Mouse (Mus musculus) layer of hippocampus, postnatal 14 days (tissue): ENCODE results near the gene Ctdspl. TPM values are rescaled to one million over a fixed set of nuclear protein-coding genes. Genes with fewer than 3 reads are reported as not detected.
A peak's percentile ranks its signal among the peaks of the same experiment; 100 is the strongest.

Source experiments
- DNase-seq, 2 experiments: peaks; one replicate each; pipeline ENCODE4 v3.0.0; 2021 to 2022; ENCODE audit warnings: low spot score in 2 of 2, mixed read lengths in 1 of 2
- total RNA-seq, 2 experiments: library from RNA; stranded (reverse); gene quantifications; 2 replicates each; pipeline ENCODE4 v1.2.3; 2021

Ctdspl gene
- total RNA-seq, 2 experiments from 2014 or later: 19.7 to 20.4 TPM

DNA sequence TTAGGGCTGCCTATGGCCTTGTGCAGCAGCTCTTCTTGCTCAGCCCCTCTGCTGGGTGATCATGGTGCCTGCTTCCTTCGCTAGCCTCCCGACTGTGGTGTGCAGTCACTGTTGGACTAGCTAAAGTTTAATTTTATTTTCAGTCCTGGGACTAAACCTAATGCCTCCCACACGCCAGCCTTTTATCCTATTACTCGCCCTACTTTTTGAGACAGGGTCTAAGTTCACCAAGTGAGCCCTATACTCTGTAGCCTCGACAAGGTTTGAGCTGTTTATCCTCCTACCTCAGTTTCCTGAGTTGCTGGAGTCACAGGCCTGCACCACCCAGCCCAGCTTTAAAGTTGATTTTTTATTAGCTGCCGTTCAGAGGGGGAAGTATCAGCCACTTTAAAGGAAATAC lies 99.0 kb downstream of the Ctdspl start:
- no peak for DNase-seq

DNA sequence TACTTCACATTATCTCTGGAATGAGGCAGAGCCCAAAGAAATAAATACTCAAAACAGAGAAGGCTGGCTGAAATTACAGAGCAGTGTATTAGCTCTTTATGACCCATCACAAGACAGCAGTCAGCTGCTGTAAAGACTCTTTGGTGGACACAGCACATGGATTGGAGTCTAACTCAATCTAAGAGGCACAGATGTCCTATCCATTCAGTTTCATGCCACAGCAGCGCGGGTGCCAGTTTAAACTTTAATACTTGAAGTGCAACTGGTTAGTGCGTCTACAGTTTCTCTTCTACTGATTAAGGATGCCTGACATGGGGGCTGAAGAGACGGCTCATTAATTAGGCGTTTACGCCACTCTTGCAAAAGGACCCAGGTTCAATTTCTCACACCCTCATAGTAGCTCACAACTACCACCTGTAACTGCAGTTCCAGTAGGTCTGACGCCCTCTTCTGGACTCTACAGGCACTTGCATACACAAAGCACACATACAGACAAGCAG lies 99.6 kb downstream of the Ctdspl start:
- DNase-seq: no peak

DNA sequence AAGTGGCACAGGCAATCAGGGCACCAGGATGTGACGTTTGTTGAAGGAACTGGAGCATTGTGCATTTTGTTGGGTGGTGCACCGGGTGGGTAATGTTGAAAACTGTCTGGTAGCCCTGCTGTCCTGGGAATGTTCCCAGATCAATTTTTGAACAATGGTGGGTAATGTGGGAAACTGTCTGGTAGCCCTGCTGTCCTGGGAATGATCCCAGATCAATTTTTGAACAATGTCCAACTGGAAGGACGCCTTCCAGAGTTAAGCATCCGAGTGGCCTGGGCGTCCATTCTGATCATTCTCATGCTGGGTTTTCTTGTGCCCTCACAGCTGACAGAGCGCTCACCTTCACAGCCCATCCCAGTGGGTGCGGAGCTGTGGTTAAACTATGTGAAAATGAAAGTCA lies 101.1 kb downstream of the Ctdspl start:
- DNase-seq: peak; percentile 68 to 74

DNA sequence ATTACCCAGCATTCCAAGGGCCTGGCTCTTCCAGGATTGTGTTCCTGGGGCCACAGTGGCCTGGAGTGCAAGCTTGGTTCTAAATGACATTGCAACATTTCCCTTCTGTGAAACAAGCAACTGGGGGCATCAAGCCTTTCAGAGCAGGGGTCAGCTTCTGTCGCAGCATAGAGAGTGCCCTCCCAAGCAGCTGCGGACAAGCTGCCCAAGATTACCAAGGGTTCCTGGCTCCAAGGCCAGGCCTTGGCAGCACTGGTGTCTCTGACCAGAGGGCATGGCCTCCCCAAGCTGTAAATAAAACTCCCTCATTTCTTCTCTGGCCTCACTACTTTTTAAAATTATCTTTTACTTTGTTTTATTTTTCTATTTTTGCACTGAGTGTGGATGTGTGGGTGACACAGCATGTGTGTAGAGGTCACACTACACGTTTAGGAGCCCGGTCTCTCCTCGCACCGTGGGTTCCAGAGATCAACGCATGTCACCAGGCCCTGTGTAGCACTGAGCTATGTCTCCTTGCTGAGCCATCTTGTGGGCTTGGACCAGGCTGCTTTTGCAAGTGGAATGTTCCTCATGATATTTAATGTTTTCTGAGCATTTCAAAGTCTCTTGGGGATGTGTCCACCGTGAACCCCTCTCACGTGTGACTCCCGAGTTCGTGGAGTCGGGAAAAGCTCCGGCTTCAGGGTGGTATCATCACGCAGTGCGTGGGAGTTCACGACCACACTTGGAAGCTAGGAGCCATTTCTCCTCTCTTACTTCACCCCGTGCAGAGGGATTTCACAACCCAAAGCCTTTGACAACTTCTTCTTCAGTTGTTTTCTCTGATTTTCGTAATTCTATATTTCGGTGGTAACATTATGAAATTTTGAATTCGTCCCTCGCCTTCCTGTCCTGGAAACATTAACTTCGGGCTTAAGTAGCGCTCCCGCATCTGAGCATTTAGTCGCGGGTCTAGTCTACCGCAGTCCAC lies 102.3 kb downstream of the Ctdspl start:
- no peak for DNase-seq

DNA sequence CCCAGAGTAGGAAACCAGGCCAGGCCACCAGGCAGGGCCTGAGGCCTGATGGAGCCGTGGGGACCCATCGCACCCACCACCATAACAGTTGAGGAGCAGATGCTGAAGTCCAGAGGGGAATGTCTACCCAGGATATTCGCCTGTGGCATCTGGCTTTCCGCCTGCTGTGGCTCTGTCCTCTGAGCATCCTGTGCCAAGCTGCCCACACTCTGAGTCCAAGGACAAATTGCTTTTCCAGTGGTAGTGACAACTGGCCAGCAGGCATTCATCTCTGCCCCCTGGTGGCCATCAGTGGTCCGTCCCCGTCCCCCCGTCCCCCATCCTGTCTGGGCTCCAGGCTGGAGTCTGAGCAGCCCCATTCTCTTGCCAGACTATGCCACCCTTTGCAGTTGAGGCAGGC lies 103.3 kb downstream of the Ctdspl start:
- peak; percentile 66 to 70 for DNase-seq

DNA sequence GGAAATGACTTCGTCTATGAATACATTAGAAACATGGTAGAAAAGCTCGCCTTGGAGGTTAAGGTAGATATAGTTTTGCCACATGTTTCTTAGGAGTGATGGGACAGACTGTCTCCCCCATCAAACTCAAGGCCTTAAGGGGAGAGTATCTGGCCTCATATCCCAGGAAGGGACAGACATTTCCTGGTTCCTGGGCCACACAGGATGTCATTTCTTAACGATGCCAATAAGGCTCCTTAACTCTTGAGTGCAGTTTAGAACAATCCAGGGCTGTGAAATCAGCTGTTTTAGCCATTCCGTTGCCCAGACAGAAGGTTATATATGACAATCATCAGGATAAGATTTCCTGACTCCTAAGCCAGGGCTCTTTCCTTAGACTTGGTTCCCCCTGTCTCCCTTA lies 104.8 kb downstream of the Ctdspl start:
- no peak for DNase-seq

DNA sequence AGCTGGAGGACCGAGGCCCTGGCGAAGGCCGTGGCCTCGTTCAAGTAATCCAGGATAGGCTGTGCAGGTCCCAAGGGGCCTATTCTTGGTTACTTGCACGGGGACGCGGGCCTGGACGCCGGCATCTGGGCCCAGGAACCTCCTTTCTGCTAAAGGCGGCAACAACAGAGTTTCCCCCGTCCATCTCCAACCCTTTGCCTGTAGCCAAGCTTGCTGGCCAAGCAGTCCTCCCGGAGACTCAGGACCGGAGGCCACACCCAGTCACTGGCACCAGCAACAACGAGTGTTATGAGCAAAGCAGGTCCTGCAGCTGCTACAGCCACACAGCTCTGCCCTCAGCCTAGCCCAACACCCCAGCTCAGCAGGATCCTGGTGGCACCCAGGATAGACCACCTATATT lies 105.5 kb downstream of the Ctdspl start:
- DNase-seq: no peak

DNA sequence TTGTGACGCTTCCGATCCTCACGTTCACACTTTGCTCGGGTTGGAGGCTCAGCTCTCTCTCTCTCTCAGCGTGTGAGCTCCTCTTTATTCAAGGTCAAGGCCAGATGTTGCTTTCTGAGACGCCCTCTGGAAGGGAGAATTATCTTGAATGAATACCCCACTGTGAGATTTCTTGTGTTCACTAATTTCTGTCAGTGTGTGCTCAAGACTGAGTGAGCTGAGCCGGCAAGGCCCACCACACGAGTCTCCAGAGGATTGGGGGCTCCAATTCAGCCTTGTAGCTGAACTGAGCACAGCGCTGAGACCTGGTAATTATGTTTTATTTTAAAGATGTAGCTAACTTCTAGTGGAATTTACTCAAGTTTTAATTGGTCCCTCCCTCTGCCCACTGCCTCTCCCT lies 106.3 kb downstream of the Ctdspl start:
- no peak for DNase-seq

DNA sequence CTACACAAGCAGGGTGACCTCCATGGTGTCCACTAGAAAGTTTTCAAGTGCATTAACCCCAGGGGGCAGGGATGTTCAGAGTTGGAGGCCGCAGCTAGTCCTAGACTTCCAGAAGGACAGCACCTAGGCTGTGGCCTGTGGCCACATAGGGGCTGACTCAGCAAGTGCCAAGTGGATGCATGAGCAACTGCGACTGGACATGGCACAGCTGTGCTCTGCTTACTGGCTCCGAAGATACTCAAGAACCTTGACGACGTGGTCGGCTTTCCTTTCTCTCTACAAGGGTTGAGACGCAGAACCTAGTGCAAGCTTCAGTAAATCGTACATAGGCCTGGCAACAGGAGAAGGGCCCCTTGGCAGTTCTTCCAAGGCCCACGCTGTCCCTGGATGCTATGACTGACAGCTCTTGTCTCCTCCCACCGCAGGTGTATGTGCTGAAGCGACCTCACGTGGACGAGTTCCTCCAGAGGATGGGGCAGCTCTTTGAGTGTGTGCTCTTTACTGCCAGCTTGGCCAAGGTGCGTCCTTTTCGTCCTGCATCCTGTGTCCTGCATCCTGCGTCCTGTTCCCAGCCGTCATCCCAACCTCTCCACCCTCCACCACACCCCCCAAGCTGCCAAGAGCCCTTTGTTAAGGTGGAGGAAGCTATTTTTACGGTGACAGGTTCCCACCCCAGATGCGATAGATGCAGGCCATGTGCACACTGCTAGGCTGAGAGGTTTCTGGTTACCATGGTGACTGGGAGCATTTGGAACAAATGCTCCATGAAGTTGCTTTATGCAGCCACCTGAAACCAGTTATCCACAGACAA lies 107.1 kb downstream of the Ctdspl start:
- DNase-seq: peak in 1 of 2 experiments; percentile 59

DNA sequence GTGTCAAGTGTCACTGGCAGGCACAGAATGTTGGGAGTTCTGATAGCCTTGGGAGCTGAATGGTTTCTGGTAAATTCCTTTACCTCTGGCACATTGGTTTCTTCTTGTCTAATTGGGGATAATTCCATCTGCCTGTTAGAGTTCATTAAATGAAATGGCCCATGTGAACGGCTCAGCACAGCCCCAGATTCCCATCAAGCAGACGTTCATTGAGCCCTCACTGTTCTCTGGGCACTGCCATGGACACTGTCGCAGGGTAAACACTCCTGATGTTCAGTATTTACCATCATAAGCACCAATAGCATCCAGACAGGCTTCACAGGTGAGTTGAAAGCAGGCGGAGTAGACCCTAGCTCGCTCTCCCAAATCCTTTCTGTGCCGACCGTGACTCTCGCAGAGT lies 107.8 kb downstream of the Ctdspl start:
- DNase-seq: no peak

DNA sequence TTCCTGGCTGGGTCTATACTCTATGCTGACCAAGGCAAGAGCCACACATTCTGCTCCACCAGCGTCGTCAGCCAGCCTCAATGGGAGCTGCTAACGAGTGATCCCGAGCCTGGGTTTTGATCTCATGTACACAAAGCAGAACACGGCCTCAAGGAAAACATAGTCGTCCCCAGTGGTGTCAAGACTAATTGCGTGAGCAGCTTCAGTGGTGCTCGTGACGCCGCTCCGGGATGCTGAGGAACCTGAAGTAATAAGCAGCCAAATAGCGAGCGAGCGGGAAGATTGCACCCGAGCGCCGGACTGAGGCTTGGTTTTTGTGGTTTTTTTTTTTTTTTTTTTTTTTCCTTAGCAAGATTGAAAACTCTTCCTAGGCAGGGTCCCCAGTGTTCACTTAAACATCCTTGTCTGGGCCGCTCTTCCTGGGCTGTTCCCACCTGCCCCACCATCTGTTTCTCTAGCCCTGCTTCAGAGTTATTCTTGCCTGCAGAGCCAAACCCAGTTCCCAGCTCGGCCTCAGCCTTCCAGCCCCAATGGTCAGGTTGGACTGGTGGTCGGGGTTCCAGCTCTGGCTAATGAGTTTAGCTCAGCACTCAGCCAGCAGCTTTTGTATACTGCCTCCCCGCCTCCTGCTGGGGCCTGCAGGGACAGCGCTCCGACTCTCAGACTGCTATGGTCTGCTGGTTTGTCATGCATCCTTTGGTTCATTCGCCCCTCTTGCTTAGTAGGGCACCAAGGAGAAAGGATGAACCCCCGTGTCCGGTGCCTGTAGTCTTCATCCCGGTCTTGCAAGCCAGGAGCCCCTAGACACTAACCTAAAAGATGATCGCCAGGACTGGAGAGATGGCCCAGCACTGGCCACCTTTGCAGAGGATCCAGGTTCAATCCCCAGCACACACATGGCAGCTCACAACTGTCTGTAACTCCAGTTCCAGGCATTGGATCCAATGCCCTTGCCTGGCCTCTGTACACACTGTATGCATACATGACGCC lies 108.7 kb downstream of the Ctdspl start:
- DNase-seq: no peak

DNA sequence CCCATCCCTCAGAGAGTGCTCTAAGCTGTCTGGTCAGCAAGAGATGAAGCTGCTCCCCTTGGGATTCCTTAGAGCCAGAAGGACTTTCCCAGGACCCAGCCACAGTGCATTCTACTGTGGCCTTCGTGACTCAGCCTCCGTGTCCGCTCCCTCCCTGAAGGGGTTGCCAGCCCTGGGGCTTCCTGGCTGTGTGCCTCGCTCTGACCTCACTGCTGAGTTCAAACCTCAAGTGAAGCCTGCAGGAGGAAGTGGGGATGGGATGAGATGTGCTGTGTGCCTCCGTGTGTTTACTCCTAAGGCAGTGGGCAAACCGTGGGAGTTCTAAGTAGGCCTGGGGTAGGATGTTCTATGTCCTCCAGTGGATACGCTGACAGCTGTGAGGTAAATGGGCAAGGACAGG lies 109.6 kb downstream of the Ctdspl start:
- DNase-seq: no peak

DNA sequence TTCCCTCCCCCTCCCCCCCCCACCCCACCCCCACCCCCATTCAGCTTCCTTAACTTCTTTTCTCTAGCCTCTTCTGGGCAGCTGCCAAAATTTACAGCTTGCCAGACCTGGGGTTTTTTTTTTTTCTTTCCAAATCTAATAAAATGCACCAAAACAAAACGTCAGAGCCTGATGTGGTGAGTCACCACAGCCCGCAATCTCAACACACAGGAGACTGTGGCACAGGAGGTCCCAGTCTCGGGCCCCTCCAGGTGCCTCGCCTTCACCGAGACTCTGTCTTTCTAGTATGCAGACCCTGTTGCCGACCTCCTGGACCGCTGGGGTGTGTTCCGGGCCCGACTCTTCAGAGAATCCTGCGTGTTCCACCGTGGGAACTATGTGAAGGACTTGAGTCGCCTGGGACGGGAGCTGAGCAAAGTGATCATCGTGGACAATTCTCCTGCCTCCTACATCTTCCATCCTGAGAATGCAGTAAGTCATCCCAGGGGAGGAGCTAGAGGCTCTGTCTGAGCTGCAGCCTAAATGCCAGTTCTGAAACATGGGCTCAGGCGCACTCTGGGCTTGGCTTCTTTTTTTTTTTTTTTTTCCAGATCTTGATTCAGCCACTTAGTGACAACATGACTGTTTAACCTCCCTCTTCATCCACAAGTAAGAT lies 111.0 kb downstream of the Ctdspl start:
- DNase-seq: no peak

DNA sequence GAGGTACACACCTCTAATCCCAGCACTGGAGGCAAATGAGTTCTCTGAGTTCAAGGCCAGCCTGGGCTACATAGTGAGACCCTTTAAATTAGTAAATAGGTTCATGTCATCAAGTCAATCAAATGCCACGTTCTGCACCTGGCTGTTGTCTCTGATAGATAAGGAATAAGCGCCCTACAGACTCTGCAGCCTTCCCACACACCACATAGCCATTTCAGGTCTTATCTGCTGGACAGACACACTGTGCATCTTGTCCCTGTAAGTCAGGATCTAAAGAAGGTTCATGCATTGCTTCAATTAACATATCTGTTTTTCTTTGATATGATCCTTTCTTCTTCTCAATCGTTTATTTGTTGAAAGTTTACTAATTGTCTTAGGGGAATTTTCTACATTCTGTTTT lies 112.3 kb downstream of the Ctdspl start:
- DNase-seq: no peak

DNA sequence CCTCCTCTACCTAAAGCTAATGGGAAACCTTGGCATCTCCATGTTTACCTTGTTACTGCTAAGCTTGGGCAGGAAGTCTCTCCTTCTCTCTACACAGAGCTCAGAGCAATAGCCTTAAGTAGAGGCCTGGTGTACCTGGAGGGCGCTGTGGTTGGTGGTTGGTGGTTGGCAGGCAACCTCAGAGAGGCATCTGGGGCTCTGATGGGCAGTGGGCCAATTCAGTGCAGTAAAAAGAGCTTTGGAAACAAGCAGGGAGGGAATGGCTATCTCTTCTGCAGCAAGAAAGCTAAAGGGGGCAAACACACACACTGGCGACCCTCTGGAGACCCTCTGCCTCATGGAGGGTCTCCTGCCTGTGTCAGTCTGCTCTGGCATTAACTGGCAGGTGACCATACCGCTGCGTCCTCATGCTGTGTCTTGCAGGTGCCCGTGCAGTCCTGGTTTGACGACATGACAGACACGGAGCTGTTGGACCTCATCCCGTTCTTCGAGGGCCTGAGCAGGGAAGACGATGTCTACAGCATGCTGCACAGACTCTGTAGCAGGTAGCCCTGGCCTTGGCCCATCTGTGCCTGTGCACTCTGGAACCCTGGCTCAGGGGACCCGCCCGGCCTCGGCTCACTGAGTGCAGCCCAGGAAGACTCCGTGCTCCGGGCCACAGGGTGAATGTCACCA lies 114.0 kb downstream of the Ctdspl start:
- no peak for DNase-seq

DNA sequence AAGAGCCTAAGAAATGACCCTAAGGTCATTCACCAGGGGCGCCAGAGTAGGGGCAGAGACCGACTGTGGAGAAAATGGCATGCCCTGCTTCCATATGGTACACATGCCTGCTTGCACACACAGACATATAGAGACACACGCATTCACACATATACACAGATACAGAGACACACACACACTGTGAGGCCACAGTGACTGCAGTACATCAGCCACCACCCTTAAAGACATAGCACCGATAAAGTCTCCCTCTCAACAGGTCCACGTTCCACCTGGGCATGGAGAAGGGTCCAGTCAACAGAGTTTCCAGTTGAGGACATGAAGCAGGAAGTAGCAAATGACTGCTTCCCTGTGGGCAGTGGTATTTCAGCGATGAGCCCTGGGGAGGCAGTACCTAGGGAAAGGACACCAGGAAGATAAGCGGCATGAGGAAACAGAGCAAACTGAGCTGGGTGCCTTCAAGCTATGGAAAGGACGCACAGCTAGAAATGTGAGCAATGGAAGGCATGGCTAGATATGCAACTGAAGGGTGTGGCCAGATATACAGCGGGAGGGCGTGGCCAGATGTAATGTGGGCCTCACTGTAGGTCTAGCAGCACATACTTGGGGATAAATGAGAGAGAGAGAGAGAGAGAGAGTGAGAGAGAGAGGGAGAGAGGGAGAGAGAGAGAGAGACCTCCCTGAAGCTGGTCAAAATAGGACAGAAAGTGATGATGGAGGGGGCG lies 122.1 kb downstream of the Ctdspl start:
- no peak for DNase-seq

DNA sequence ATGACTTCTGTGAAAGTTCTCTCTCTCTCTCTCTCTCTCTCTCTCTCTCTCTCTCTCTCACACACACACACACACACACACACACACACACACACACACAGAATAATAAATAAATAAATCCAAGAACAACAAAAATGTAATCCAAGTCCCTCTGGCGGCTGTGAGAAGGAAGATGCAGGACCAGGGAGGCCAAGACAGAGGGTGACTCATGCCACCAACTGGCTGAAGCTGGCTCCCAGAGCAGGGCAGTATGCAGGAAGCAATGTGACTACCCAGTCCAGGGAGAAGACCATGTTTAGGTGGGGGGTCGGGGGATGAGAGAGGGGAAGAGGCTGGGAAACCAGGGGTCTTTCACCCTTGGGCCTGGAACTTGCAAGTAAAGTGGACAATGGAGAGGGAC lies 124.9 kb downstream of the Ctdspl start:
- DNase-seq: no peak

DNA sequence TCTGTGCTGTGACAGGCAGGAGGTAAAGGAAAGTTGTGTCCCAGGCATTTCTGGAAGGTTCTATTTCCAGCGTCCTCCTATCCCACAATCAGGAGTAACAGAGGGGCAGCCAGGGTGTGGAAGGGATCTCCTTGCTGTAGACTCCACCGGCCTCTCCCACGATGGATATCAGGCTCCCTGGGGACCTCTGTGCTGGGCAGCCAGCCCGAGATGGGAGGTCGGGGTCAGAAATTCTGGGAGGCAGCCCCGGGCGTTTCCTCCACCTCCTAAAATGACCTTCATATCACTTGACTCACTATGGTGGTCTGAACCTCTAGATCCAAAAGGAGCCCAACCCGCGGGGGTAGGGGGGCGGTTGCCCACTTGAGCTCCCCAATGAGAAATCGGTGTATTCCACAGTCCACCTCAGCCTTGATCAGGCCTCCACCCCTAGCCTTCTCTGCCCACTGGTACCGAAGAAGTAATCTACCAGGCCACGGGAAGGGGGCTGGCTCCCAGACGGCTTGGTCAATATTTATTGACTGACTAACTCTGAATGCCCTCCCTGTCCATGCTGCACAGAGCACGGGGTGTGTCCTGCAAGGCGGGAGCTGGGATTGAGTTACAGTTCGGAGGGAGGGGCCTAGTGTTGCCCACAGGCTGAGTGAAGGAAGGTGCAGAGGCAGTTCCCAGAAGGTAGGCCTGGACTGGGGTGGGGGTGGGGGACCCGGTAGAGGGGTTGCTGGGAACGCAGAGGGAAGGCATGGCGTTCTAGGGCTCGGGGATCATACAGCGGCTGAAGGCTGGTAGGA lies 126.1 kb downstream of the Ctdspl start, which contains the start of gene Vill:
TSS of gene Vill (plus strand) at position 625 of the 791 bp plus-strand sequence.
- no peak for DNase-seq
